Mouse (Mus musculus): ENCODE data around the gene Lactbl1. TPM values are rescaled to one million over a fixed set of nuclear protein-coding genes. Genes with fewer than 3 reads are reported as not detected.

Gene Lactbl1
- total RNA-seq, 1 experiment, result not detected

DNA sequence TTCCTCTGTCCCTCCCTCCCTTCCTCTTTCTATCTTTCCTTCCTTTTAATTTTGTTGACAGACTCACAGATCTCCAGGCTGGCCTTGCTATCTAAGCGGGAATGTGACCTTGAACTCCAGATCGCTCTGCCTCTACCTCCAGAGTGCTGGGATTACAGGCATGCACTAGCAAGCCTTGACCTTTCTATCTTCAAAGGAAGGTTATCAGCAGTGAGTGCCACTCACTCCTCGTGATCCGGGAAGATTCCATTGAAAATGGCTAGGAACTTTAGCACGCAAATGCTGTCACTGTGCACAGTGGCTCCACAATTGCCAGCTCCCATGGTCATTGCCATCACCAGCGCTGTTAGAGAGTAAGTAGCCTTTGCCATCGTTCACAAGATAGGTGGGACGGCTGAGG lies 56.8 kb downstream of the Lactbl1 start:
- no peak for DNase-seq (ENCODE audit: low read depth, low spot score)
- H3K9ac ChIP-seq (ENCODE audit: insufficient read depth, low read depth, low read length, poor library complexity, severe bottlenecking), result no peak overlapping the region
- H3K4me1 ChIP-seq (ENCODE audit: control insufficient read depth in 2 of 2, insufficient read depth in 2 of 2, low read length in 2 of 2, poor library complexity in 1 of 2), result peaks cover 0 to 2% of the 10 kb centered on the region in 2 experiments; a peak in 2 of 4 replicates
- H3K9me3 ChIP-seq (ENCODE audit: control insufficient read depth, insufficient read depth, low read depth, low read length), result no peaks in the 10 kb centered on the region
- in situ Hi-C loops (cut with MboI; ENCODE audit: low sequenced_read_pairs in 2 of 2, unreplicated experiment in 2 of 2), result loop anchor here (5.0 to 10.0 kb wide), 2 partner anchors 163 to 166 kb away; no protein-coding TSS in a partner anchor
- H3K36me3 ChIP-seq (ENCODE audit: control insufficient read depth, insufficient read depth, low read length, poor library complexity, severe bottlenecking), result no peaks in the 10 kb centered on the region
- H3K27ac ChIP-seq (ENCODE audit: insufficient read depth, low read depth, low read length, poor library complexity, severe bottlenecking), result no peak overlapping the region
- no peak overlapping the region for H3K4me3 ChIP-seq (ENCODE audit: insufficient read depth in 1 of 2, low read depth in 1 of 2, low read length in 2 of 2, poor library complexity in 1 of 2, severe bottlenecking in 1 of 2)
- no peak for TF ChIP-seq CHD2 (IDR thresholded peaks at IDR 0.05; ENCODE audit: low read depth, low read length)
- TF ChIP-seq ZC3H11A (IDR thresholded peaks at IDR 0.05; ENCODE audit: borderline replicate concordance, low read depth, low read length), result no peak
- TF ChIP-seq MAFK (IDR thresholded peaks at IDR 0.05; ENCODE audit: insufficient read depth, low read depth, low read length), result no peak
- no peak for TF ChIP-seq ZNF384 (IDR thresholded peaks at IDR 0.05; ENCODE audit: low read depth, low read length)
- no peak for TF ChIP-seq HCFC1 (IDR thresholded peaks at IDR 0.05; ENCODE audit: borderline replicate concordance, insufficient read depth, low read length)

DNA sequence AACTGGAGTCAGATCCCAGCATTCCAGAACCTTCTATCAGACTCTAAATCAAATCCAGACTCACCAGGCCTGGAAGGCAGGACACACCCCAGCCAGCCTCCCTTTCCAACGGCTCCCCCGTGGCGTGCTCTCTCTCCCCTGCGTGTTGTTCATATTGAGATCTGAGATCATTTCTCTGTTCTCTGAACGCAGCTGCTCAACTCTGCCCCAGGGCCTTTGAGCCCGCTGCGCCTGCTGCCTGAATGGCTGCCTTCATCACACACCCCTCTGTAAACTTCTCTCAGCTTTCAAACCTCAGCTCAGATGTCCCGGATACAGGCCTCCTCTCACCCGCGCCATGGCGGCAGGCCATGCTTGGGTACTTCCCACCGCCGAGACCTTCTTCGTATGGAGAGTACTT lies 58.2 kb downstream of the Lactbl1 start:
- no peak overlapping the region for H3K4me3 ChIP-seq (ENCODE audit: insufficient read depth in 1 of 2, low read depth in 1 of 2, low read length in 2 of 2, poor library complexity in 1 of 2, severe bottlenecking in 1 of 2)
- H3K4me1 ChIP-seq (ENCODE audit: control insufficient read depth in 2 of 2, insufficient read depth in 2 of 2, low read length in 2 of 2, poor library complexity in 1 of 2), result peaks cover 4 to 7% of the 10 kb centered on the region in 2 experiments; a peak in 3 of 4 replicates

DNA sequence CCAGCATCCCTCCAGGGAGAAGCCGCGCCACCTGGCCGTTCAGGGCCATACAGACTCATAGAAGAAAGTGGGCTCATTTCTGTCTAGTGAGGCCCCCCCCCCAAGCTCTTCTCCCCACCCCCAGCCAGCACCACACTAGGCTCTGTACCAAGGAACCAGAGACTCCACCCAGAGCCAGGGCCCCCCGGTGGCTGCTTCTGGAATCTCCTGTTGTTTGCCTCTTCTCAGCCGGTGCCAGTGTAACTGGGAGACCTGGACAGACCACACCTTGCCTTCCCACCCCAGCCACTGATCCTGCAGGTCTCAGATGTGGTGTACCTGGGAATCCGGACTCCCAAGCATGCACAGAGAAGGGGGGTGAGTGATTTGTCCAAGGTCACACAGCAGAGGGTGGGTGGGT lies 62.1 kb downstream of the Lactbl1 start:
- Histone ChIP-seq H3K9ac (ENCODE audit: insufficient read depth, low read depth, low read length, poor library complexity, severe bottlenecking) (no peak overlapping the region), H3K36me3 (ENCODE audit: control insufficient read depth, insufficient read depth, low read length, poor library complexity, severe bottlenecking) (no peaks in the 10 kb centered on the region), H3K9me3 (ENCODE audit: control insufficient read depth, insufficient read depth, low read depth, low read length) (no peaks in the 10 kb centered on the region), H3K4me3 (ENCODE audit: insufficient read depth in 1 of 2, low read depth in 1 of 2, low read length in 2 of 2, poor library complexity in 1 of 2, severe bottlenecking in 1 of 2) (no peak overlapping the region), H3K4me1 (ENCODE audit: control insufficient read depth in 2 of 2, insufficient read depth in 2 of 2, low read length in 2 of 2, poor library complexity in 1 of 2) (peaks cover 7 to 14% of the 10 kb centered on the region in 2 experiments; a peak in 3 of 4 replicates), H3K27ac (ENCODE audit: insufficient read depth, low read depth, low read length, poor library complexity, severe bottlenecking) (no peak overlapping the region)
- TF ChIP-seq MAFK (IDR thresholded peaks at IDR 0.05; ENCODE audit: insufficient read depth, low read depth, low read length) (no peak), HCFC1 (IDR thresholded peaks at IDR 0.05; ENCODE audit: borderline replicate concordance, insufficient read depth, low read length) (no peak), ZC3H11A (IDR thresholded peaks at IDR 0.05; ENCODE audit: borderline replicate concordance, low read depth, low read length) (no peak), CHD2 (IDR thresholded peaks at IDR 0.05; ENCODE audit: low read depth, low read length) (no peak), ZNF384 (IDR thresholded peaks at IDR 0.05; ENCODE audit: low read depth, low read length) (no peak)
- DNase-seq (ENCODE audit: low read depth, low spot score), result no peak
- in situ Hi-C loops (cut with MboI; ENCODE audit: low sequenced_read_pairs in 2 of 2, unreplicated experiment in 2 of 2), result no loop called here

More for the DNA sequence above, 58.2 kb downstream of the Lactbl1 start:
- Histone ChIP-seq H3K9ac (ENCODE audit: insufficient read depth, low read depth, low read length, poor library complexity, severe bottlenecking) (no peak overlapping the region), H3K9me3 (ENCODE audit: control insufficient read depth, insufficient read depth, low read depth, low read length) (no peaks in the 10 kb centered on the region), H3K27ac (ENCODE audit: insufficient read depth, low read depth, low read length, poor library complexity, severe bottlenecking) (no peak overlapping the region), H3K36me3 (ENCODE audit: control insufficient read depth, insufficient read depth, low read length, poor library complexity, severe bottlenecking) (no peaks in the 10 kb centered on the region)
- TF ChIP-seq ZNF384 (IDR thresholded peaks at IDR 0.05; ENCODE audit: low read depth, low read length) (no peak), HCFC1 (IDR thresholded peaks at IDR 0.05; ENCODE audit: borderline replicate concordance, insufficient read depth, low read length) (no peak), ZC3H11A (IDR thresholded peaks at IDR 0.05; ENCODE audit: borderline replicate concordance, low read depth, low read length) (no peak), CHD2 (IDR thresholded peaks at IDR 0.05; ENCODE audit: low read depth, low read length) (no peak), MAFK (IDR thresholded peaks at IDR 0.05; ENCODE audit: insufficient read depth, low read depth, low read length) (no peak)
- in situ Hi-C loops (cut with MboI; ENCODE audit: low sequenced_read_pairs in 2 of 2, unreplicated experiment in 2 of 2), result no loop called here
- no peak for DNase-seq (ENCODE audit: low read depth, low spot score)

DNA sequence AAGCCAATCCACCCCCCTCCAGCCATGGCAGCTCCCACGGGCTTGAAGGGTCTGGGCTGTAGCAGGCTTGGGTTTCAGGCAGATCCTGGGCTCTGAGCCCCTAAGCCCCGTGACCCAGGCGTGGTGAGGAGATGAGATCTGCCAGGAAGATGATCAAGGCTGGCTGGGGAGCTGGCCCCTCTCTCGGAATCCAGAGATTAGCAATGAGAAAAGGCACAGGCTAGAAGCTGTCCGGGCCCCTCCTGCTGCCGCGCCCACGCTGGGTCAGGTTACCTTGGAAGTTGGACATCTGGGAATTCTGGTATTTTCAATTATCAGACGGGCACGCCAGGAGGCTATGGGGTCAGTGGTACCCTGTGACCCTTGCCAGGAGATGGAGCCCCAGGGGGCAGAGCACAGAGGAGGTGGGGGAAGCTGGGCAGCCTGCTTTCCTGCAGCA lies 63.0 kb downstream of the Lactbl1 start:
- peaks cover 7 to 12% of the 10 kb centered on the region in 2 experiments; a peak in 3 of 4 replicates for H3K4me1 ChIP-seq (ENCODE audit: control insufficient read depth in 2 of 2, insufficient read depth in 2 of 2, low read length in 2 of 2, poor library complexity in 1 of 2)
- no peak overlapping the region for H3K4me3 ChIP-seq (ENCODE audit: insufficient read depth in 1 of 2, low read depth in 1 of 2, low read length in 2 of 2, poor library complexity in 1 of 2, severe bottlenecking in 1 of 2)
- H3K36me3 ChIP-seq (ENCODE audit: control insufficient read depth, insufficient read depth, low read length, poor library complexity, severe bottlenecking), result no peaks in the 10 kb centered on the region
- in situ Hi-C loops (cut with MboI; ENCODE audit: low sequenced_read_pairs in 2 of 2, unreplicated experiment in 2 of 2), result no loop called here
- H3K9ac ChIP-seq (ENCODE audit: insufficient read depth, low read depth, low read length, poor library complexity, severe bottlenecking), result no peak overlapping the region
- no peak for TF ChIP-seq ZC3H11A (IDR thresholded peaks at IDR 0.05; ENCODE audit: borderline replicate concordance, low read depth, low read length)
- TF ChIP-seq ZNF384 (IDR thresholded peaks at IDR 0.05; ENCODE audit: low read depth, low read length), result no peak
- no peak for TF ChIP-seq HCFC1 (IDR thresholded peaks at IDR 0.05; ENCODE audit: borderline replicate concordance, insufficient read depth, low read length)
- TF ChIP-seq CHD2 (IDR thresholded peaks at IDR 0.05; ENCODE audit: low read depth, low read length), result no peak
- TF ChIP-seq MAFK (IDR thresholded peaks at IDR 0.05; ENCODE audit: insufficient read depth, low read depth, low read length), result no peak
- no peak for DNase-seq (ENCODE audit: low read depth, low spot score)
- H3K27ac ChIP-seq (ENCODE audit: insufficient read depth, low read depth, low read length, poor library complexity, severe bottlenecking), result no peak overlapping the region
- no peaks in the 10 kb centered on the region for H3K9me3 ChIP-seq (ENCODE audit: control insufficient read depth, insufficient read depth, low read depth, low read length)

Data from ES-E14 (cell line).